Mouse (Mus musculus) olfactory bulb, adult 2 months (tissue): ENCODE data around the gene Prkg1.

Experiments
- CTCF ChIP-seq: fragments of 200-500 bp; IDR thresholded peaks from 2 replicates; pipeline ENCODE4 v1.5.1; 2012; ENCODE audit warnings: low read depth, mild to moderate bottlenecking, low read length, moderate library complexity; ENCODE audit not compliant: insufficient read depth
- POLR2A ChIP-seq: fragments of 200-500 bp; IDR thresholded peaks from 2 replicates; pipeline ENCODE4 v1.6.1; 2012; ENCODE audit warnings: mild to moderate bottlenecking, low read depth, low read length, moderate library complexity; ENCODE audit not compliant: insufficient read depth

DNA sequence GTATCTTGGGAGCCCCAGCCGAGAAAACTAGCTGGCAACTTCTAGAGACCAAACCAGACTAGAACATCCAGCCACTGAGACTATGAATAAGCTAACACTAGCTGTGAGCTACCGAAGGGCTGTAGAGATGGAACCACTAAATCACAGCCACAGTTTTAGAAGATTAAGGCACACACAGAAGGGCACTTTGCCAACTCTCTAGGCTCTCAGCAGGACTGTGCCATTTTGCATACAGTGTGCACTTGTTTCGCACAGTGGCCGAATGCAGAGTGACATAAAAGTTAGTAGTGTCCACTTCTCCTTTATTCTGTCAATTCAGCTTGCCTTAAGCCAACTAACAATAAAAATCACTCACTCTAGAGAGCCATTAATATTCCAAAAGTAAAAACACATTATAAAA is 774.4 kb downstream of the Prkg1 start:
- no peak for TF ChIP-seq CTCF
- TF ChIP-seq POLR2A: no peak
